Mouse (Mus musculus) testis, adult 2 months (tissue): ENCODE results near the gene Cmya5.

Source experiments
- CTCF ChIP-seq: fragments of 200-500 bp; IDR thresholded peaks from 2 replicates; pipeline ENCODE4 v1.5.1; 2012; ENCODE audit warnings: low read depth, mild to moderate bottlenecking, inconsistent platforms, low read length, moderate library complexity; ENCODE audit not compliant: control insufficient read depth, insufficient read depth, insufficient replicate concordance
- POLR2A ChIP-seq: fragments of 200-500 bp; IDR thresholded peaks from 2 replicates; pipeline ENCODE4 v1.6.1; 2012; ENCODE audit warnings: low read depth, mild to moderate bottlenecking, inconsistent platforms, low read length, moderate library complexity; ENCODE audit not compliant: control insufficient read depth

DNA sequence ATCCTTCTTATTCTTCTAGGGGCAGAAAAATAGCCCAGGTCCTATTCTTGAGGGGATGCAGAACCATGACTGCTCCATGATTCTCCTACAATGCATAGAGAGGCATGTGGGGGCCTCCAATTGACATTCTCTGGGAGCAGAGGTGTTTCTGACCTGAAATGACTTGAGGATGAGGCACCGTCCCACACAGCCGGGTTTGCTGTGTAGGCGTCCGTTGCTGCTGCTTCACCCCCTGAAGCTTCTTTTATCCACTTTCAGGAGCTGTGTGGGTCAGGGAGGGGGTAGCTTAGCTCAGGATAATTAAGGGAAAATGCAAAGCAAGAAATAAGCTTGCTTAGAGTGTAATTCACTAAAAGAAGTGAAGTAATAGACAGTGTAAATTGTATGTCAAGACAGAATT lies 115.2 kb downstream of the Cmya5 start:
- TF ChIP-seq POLR2A (no peak), CTCF (no peak)
